Mouse (Mus musculus) small intestine, adult 2 months (tissue): ENCODE data around the gene Mrpl17.

Experiments
- CTCF ChIP-seq: fragments of 200-500 bp; IDR thresholded peaks from 2 replicates; pipeline ENCODE4 v1.5.1; 2012; ENCODE audit warnings: low read depth, mild to moderate bottlenecking, control low read depth, inconsistent platforms, low read length, moderate library complexity, mixed read lengths; ENCODE audit not compliant: insufficient replicate concordance, insufficient read length; ENCODE audit errors: extremely low read depth
- POLR2A ChIP-seq: fragments of 200-500 bp; IDR thresholded peaks from 2 replicates; pipeline ENCODE4 v1.6.1; 2012; ENCODE audit warnings: low read depth, mild to moderate bottlenecking, control low read depth, inconsistent platforms, low read length, moderate library complexity

GRCm38 (mm10) chr7:105764331-105764730 lies 46.6 kb downstream of the Mrpl17 start:
- TF ChIP-seq POLR2A (no peak), CTCF (no peak)
